Mouse (Mus musculus) adrenal gland, postnatal 10 days (tissue): ENCODE measurements around the gene Zfp42. TPM values are rescaled to one million over a fixed set of nuclear protein-coding genes. Genes with fewer than 3 reads are reported as not detected.
"Not testable (repeated sequence)": the region's sequence is repeated elsewhere in the genome, so short reads cannot be mapped to it uniquely, and the experiment has no call there.

Experiments
- DNase-seq: peaks from one replicate; pipeline ENCODE4 v3.0.0; 2021; ENCODE audit warnings: mixed read lengths
- long read RNA-seq, 2 experiments: library from polyadenylated mRNA; stranded (forward); transcript quantifications; one replicate each; pipeline ENCODE4 v2.0.0; 2021
- total RNA-seq, 2 experiments: library from RNA; stranded (reverse); gene quantifications; 2 replicates each; pipeline ENCODE4 v1.2.3; 2021

Gene Zfp42
- total RNA-seq: not detected
- long read RNA-seq, experiment 1: 0 reads
- long read RNA-seq, experiment 2: 0 reads

GRCm38 (mm10) chr8:43306896-43307295 is at the start of gene Zfp42:
Zfp42 (minus strand) TSS chr8:43306980.
- DNase-seq: no peak

- DNase-seq: no peak
Observed at GRCm38 (mm10) chr8:43356069-43356770, 49.4 kb upstream of the Zfp42 start.

DNA sequence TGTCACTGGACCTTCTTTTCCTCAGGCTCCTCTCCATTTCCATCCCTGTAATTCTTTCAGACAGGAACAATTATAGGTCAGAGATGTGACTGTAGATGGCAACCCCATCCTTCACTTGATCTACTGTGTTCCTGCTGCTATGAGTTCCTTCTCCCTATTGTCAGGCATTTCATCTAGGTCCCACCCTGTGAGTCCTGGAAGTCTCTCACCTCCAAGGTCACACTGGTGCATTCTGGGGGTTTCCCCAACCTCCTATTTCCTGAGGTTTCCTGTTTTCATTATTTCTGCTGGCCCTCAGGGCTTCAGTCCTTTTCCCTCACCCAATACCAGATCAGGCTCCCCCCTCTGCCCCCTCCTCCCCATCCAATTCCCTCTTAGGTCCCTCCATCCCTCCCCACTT is 45.5 kb upstream of the Zfp42 start:
- DNase-seq: not testable (repeated sequence)

- no peak for DNase-seq
Observed at GRCm38 (mm10) chr8:43338555-43338954, 31.8 kb upstream of the Zfp42 start.

DNA sequence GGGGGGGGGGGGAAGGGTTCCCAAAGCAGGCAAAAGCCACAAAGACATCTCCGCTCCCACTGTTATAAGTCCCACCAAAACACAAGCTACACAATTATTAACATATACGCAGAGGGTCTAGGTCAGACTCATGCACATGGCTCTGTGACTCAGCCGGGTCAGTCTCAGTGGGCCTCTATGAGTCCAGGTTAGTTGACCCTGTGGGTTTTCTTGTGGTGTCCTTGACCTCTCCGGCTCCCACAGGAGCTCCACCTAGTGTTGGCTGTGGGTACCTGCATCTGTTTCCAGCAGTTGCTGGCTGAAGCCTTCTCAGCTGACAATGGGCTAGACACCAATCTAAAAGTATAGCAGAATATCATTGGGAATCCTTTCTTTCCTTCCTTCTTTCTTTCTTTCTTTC is 26.7 kb upstream of the Zfp42 start:
- DNase-seq: peak; percentile 13

DNA sequence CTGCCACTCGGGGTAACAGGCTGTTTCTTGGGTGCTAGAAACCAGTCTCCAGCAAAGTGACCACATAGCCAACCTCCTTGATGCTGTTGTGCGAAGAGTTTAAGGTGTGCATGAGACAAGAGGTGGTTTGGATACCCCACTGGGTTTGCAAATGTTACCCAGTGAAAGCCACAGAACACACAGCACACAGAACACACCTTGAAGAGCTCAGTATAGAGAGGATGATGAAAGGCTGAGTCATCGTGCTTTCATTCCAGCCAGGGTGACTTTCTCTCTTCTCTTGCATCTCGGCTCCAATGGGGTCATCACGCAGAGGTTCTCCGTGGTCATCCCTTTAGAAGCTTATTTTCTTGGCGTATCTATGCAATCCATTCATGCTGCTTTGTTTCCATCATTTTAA is 24.9 kb upstream of the Zfp42 start:
- no peak for DNase-seq

- DNase-seq: no peak
Observed at GRCm38 (mm10) chr8:43329913-43330705, 23.3 kb upstream of the Zfp42 start.

GRCm38 (mm10) chr8:43328666-43329065 is 21.9 kb upstream of the Zfp42 start:
- no peak for DNase-seq

DNA sequence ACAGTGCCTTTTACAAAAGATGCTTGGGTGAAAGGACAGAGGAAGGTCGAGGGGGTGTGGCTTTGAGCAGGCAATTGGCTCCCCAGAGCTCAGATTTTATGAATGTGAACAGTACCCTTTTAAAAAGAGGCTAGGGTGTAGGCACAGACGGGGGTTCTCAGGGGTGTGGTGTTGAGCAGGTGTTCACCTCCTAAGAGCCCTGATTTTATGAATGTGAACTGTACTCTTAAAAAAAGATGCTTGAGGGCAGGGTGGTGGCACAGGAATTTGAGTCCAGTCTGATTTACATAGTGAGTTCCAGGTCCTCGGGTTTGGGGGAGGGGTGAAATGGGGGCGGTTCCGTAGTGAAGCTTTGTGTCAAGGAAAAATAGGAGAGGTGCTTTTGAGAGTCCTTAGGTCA is 14.0 kb upstream of the Zfp42 start:
- DNase-seq: no peak

- no peak for DNase-seq
Observed at GRCm38 (mm10) chr8:43308213-43308612, 1.4 kb upstream of the Zfp42 start.

- no peak for DNase-seq
Observed at GRCm38 (mm10) chr8:43305676-43306075, 1.1 kb downstream of the Zfp42 start.

DNA sequence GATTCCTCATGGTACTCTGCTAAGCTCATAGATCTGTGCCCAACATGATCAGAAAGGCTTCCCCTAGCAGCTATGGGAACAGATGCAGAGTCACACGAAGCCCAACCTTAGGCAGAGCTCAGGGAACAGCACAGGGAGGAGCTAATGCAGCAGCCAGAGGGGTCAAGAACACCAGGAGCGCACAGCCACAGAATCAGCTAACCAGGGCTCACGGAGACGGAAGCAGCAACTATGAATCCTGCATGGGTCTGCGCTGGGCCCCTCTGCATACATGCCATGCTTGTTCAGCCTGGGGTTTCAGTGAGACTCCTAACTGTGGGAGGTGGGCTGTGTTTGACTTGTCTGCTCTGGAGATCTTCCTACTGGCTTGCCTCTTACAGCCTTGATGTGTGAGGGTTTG is 7.0 kb downstream of the Zfp42 start:
- DNase-seq: no peak

GRCm38 (mm10) chr8:43295826-43296225 is 11.0 kb downstream of the Zfp42 start:
- no peak for DNase-seq

DNA sequence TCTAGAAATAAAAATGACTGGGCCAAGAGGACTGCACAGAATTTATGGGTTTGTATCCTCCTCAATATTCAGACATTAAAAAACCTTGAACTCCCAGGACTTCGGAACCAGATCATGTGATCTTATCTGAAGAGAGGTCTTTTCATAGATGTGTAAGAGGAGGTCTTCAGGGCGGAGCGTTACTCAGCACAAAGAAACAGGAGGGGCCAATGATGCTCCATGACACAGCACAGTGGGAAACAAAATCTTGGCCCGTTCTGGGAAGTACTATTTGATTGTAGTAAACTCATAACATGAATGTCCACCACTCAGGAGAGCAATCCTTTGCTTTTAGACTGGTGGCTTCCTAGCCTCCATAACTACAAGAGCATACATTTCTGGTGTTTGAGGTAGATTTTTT is 12.6 kb downstream of the Zfp42 start:
- DNase-seq: no peak

GRCm38 (mm10) chr8:43290424-43291111 is 16.2 kb downstream of the Zfp42 start:
- DNase-seq: no peak

- DNase-seq: no peak
Observed at GRCm38 (mm10) chr8:43289781-43290180, 17.0 kb downstream of the Zfp42 start.

GRCm38 (mm10) chr8:43288840-43289239 is 17.9 kb downstream of the Zfp42 start:
- no peak for DNase-seq

DNA sequence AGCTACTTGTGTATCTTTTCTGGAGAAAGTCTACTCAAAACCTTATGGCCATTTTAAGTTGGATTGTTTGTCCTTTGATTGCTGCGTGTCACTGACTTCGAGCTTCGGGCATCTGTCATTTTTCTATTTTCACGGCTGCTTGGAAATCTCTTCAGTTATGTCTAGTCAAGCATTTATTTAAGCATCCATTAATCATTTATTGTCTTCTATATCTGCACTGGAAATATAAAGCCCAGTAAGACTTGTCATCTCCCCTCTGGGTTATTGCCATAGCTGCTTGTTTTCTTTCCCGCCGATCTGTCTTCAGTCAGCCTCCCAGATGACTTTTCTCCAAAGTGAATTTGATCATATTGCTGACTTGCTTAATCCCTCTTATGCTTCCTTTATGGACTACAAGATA is 19.3 kb downstream of the Zfp42 start:
- DNase-seq: no peak

- DNase-seq: no peak
Observed at GRCm38 (mm10) chr8:43283231-43283630, 23.5 kb downstream of the Zfp42 start.

DNA sequence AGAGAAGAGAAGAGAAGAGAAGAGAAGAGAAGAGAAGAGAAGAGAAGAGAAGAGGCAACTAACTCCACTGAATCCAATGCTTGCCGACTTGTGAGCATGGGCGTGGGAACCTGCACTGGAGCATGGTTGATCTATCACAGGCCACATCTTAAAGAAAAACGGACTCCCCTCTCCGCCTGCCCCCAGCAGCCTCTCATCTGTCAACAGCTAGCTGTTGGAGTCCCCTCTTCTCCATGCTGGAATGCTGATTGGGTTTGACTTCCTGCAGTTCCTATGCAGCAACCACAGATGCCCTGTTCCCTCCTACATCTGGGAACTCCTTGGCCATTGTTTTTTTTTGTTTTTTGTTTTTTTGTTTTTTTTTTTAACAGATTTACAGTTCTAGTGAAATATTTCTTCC is 28.4 kb downstream of the Zfp42 start:
- no peak for DNase-seq

GRCm38 (mm10) chr8:43260961-43261360 is 45.8 kb downstream of the Zfp42 start:
- DNase-seq: no peak

- no peak for DNase-seq
Observed at GRCm38 (mm10) chr8:43257886-43258285, 48.9 kb downstream of the Zfp42 start.

DNA sequence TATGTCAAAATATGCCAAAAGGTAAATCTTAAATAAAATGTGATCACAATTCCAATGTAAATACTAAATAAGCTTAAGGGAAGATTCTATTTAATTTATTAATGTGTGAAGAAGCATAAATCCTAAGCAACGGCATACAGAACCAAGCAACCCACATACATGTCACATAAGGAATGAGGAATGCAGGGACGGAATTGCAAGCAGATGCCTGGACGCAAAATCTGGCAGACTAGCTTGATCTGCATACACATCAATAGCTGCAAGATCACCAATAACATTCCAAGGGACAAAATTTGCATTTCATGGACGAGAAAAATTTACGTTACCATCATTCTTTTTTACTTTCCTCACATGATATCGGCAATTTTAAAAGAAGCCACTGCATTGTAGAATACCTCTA is 51.1 kb downstream of the Zfp42 start:
- no peak for DNase-seq
